Mouse (Mus musculus) kidney, postnatal 0 days (tissue): ENCODE data around the gene Bri3. TPM values are rescaled to one million over a fixed set of nuclear protein-coding genes. Genes with fewer than 3 reads are reported as not detected.

ENCODE experiments used
- ATAC-seq: fragments of 200-750 bp; cut with Nextera tagmentation; replicated peaks from 2 replicates; pipeline ENCODE4 v1.8.0; 2017; ENCODE audit warnings: low read depth, moderate number of reproducible peaks, moderate TSS enrichment, moderate library complexity; ENCODE audit not compliant: low FRiP score
- DNase-seq: peaks from one replicate; pipeline ENCODE4 v3.0.0-alpha.2; 2016; ENCODE audit warnings: low spot score
- H3K27ac ChIP-seq: fragments of 300-500 bp; sonication (generic); 2 replicates; pipeline ENCODE4 v1.5.1; 2014; ENCODE audit warnings: mild to moderate bottlenecking
- H3K27me3 ChIP-seq: fragments of 300-500 bp; sonication (generic); 2 replicates; pipeline ENCODE4 v1.6.1; 2014; ENCODE audit warnings: low read length, mixed read lengths; ENCODE audit not compliant: insufficient read depth
- H3K36me3 ChIP-seq: fragments of 300-500 bp; sonication (generic); 2 replicates; pipeline ENCODE4 v1.6.1; 2014; ENCODE audit warnings: low read length, mixed read lengths; ENCODE audit not compliant: insufficient read depth
- H3K4me1 ChIP-seq: fragments of 300-500 bp; sonication (generic); replicated peaks from 2 replicates; pipeline ENCODE4 v1.6.1; 2014; ENCODE audit warnings: antibody characterized with exemption, low read length, mixed read lengths; ENCODE audit not compliant: insufficient read depth
- H3K4me2 ChIP-seq: fragments of 300-500 bp; sonication (generic); 2 replicates; pipeline ENCODE4 v1.6.1; 2014; ENCODE audit warnings: mild to moderate bottlenecking, low read length, moderate library complexity, mixed read lengths
- H3K4me3 ChIP-seq: fragments of 300-500 bp; sonication (generic); replicated peaks from 2 replicates; pipeline ENCODE4 v1.5.1; 2014; ENCODE audit warnings: low read depth, low read length
- H3K9ac ChIP-seq: fragments of 300-500 bp; sonication (generic); 2 replicates; pipeline ENCODE4 v1.6.1; 2014; ENCODE audit warnings: low read depth, low read length
- H3K9me3 ChIP-seq: fragments of 300-500 bp; sonication (generic); replicated peaks from 2 replicates; pipeline ENCODE4 v1.6.1; 2016; ENCODE audit warnings: low read length, inconsistent platforms, mixed read lengths
- CTCF ChIP-seq: IDR thresholded peaks from 2 replicates; pipeline ENCODE4 v1.5.1; 2016; ENCODE audit warnings: antibody characterized with exemption, low read depth, mild to moderate bottlenecking, moderate library complexity
- WGBS: fragments of 180-500 bp; shearing (Covaris S2); extraction: QIAGEN DNeasy Blood & Tissue Kit; methylation state at CpG from one replicate; pipeline ENCODE4 v1.1.7; 2014; 5-methylcytosine and 5-hydroxymethylcytosine counted together
- polyA plus RNA-seq: library from polyadenylated mRNA; unstranded; fragments of >200 nt; fragmentation: Nextera tagmentation; extraction: Ambion mirVana; gene quantifications from 2 replicates; pipeline ENCODE4 v1.2.1, GENCODE M21; 2015

Bri3 gene
- polyA plus RNA-seq, 1 experiment from 2014 or later = 224 TPM

DNA sequence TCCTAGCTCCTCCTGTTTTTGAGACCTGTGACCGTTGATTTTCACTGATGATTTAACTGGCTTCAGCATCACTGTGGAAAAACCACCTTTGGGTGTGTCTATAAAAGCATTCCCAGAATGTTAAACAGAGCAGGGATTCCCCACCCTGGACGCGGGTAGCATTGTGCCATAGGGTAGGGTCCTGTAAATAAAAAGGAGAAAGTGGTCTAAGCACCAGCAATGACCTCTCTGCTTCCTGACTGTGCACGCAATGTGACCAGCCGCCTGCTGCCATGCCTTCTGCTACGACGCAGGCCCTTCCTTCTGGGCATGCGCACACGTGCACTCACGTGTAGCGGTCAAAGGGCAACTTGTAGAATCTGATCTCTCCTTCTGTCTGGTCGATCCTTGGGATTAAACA, 174.2 kb downstream of the Bri3 start:
- Histone ChIP-seq H3K27me3 (no peaks in the 10 kb centered on the region), H3K36me3 (no peaks in the 10 kb centered on the region), H3K27ac (no peak overlapping the region), H3K4me3 (no peak overlapping the region), H3K4me1 (no peaks in the 10 kb centered on the region), H3K9ac (no peak overlapping the region), H3K9me3 (no peaks in the 10 kb centered on the region), H3K4me2 (no peak overlapping the region)
- no peak for ATAC-seq
- DNase-seq = no peak
- WGBS = 78% methylated on average over 12 of the region's 12 CpGs
- TF ChIP-seq CTCF = no peak

- no peaks in the 10 kb centered on the region for H3K9me3 ChIP-seq
- no peaks in the 10 kb centered on the region for H3K4me1 ChIP-seq
- H3K27me3 ChIP-seq = no peaks in the 10 kb centered on the region
- H3K4me2 ChIP-seq = no peak overlapping the region
- H3K9ac ChIP-seq = no peak overlapping the region
- no peak for ATAC-seq
- 82% methylated on average over 8 of the region's 8 CpGs for WGBS
- H3K4me3 ChIP-seq = no peak overlapping the region
- H3K27ac ChIP-seq = no peak overlapping the region
- no peaks in the 10 kb centered on the region for H3K36me3 ChIP-seq
- TF ChIP-seq CTCF = no peak
- DNase-seq = no peak
Observed at GRCm38 (mm10) chr5:144420001-144420400, 175.8 kb downstream of the Bri3 start.

- Histone ChIP-seq H3K36me3 (no peaks in the 10 kb centered on the region), H3K9ac (no peak overlapping the region), H3K27ac (no peak overlapping the region), H3K4me1 (no peaks in the 10 kb centered on the region), H3K4me3 (no peak overlapping the region), H3K27me3 (no peaks in the 10 kb centered on the region), H3K4me2 (no peak overlapping the region), H3K9me3 (no peaks in the 10 kb centered on the region)
- 70% methylated on average over 3 of the region's 3 CpGs for WGBS
- DNase-seq (no peak), ATAC-seq (no peak)
- TF ChIP-seq CTCF = no peak
Observed at GRCm38 (mm10) chr5:144426697-144427096, 182.5 kb downstream of the Bri3 start.

DNA sequence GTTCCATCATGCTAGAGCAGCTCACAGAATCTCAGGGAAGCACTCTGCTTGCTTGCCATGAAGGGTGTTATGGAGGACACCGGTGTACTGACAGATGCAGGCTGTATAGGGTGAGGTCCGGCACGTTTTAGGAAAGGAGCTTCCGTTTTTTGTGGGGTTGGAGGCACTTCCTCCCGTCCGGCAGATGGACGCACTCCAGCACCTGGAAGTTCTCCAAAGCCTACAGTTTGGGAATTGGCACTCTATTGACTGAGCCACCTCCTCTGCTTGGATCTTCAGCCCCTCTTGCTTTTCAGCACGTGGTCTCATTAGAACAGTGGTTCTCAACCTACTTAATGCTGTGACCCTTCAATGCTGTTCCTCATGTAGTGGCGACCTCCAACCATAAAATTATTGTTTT, 183.6 kb downstream of the Bri3 start:
- no peak for TF ChIP-seq CTCF
- ATAC-seq = no peak

DNA sequence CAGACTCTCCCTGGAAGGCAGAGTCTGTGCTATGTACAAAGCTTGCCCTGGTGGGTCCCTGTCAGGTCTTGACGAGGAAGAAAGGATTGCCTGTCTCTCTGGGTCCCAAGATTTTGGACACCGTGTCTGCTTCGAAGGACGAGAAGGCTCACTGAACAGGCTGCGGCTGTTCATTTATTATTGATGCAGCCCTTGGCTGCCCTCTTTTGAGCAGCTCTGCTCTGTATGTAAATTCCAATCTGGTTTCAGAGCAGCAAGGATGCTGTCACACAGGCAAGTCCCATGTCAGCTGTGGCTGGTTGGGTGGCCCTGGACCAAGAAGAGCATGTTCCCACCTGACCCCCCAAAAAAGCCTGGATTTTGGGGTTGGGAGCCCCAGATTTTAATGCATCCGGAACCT, 187.2 kb downstream of the Bri3 start:
- ATAC-seq (no peak), DNase-seq (no peak)
- TF ChIP-seq CTCF = no peak
- 72% methylated on average over 6 of the region's 6 CpGs for WGBS
- no peak overlapping the region for H3K27ac ChIP-seq
- H3K36me3 ChIP-seq = no peaks in the 10 kb centered on the region
- H3K9me3 ChIP-seq = no peaks in the 10 kb centered on the region
- no peaks in the 10 kb centered on the region for H3K27me3 ChIP-seq
- no peak overlapping the region for H3K4me2 ChIP-seq
- H3K9ac ChIP-seq = no peak overlapping the region
- no peaks in the 10 kb centered on the region for H3K4me1 ChIP-seq
- no peak overlapping the region for H3K4me3 ChIP-seq

More for the DNA sequence above, 183.6 kb downstream of the Bri3 start:
- Histone ChIP-seq H3K9me3 (no peaks in the 10 kb centered on the region), H3K4me3 (no peak overlapping the region), H3K4me2 (no peak overlapping the region), H3K9ac (no peak overlapping the region), H3K27me3 (no peaks in the 10 kb centered on the region), H3K36me3 (no peaks in the 10 kb centered on the region), H3K4me1 (no peaks in the 10 kb centered on the region), H3K27ac (no peak overlapping the region)
- 79% methylated on average over 9 of the region's 9 CpGs for WGBS
- no peak for DNase-seq

DNA sequence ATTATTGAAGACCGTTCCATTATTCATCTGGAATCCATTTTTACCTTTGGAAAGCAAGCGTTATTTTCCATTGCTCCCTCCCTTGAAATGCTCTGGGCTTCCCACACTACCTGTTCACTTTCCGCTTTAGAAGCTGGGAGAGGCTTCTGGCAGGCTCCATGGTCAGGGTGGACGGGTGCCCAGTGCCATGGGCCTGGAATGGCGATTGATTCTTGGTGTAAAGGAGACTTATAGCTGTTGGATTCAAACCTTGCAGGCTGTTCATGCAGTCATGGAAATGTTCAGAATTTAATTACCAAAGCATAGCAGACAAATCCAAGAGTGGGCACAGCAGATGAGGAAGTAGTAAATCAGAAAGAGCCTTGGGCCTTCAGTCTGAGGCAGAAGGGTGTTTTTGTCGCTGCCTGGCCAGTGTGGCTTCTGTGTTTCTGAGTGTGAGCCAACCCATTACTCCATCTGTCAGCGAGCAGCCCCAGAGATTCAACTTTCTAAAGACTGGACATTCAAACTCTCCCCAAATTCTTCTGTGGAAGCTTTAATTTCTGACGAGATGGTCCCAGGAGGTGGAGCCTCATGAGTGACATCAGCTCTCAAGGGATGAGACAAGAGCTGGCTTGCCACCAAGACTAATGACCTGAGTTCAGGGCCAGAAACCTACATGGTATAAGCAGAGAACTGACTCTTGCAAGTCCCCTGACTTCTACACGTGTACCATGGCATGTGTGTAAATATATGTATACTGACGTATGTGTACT, 195.2 kb downstream of the Bri3 start:
- TF ChIP-seq CTCF = no peak
- H3K36me3 ChIP-seq = no peaks in the 10 kb centered on the region

More for the DNA sequence above, 195.2 kb downstream of the Bri3 start:
- no peaks in the 10 kb centered on the region for H3K27me3 ChIP-seq
- 73% methylated on average over 10 of the region's 10 CpGs for WGBS
- H3K4me1 ChIP-seq = no peaks in the 10 kb centered on the region
- no peak overlapping the region for H3K9ac ChIP-seq
- DNase-seq (no peak), ATAC-seq (no peak)
- no peak overlapping the region for H3K4me3 ChIP-seq
- no peak overlapping the region for H3K4me2 ChIP-seq
- no peak overlapping the region for H3K27ac ChIP-seq
- H3K9me3 ChIP-seq = no peaks in the 10 kb centered on the region
